Mouse (Mus musculus): Measurements from ENCODE around the gene Gnptg.
"Not testable (repeated sequence)": the region's sequence is repeated elsewhere in the genome, so short reads cannot be mapped to it uniquely, and the experiment has no call there.

The Gnptg gene

GRCm38 (mm10) chr17:25243131-25243780 is 3.3 kb upstream of the Gnptg start:
- DNase-seq (ENCODE audit: low read depth, low spot score) = no peak

- DNase-seq (ENCODE audit: low read depth, low spot score) = no peak
Observed at GRCm38 (mm10) chr17:25235635-25236034, 4.3 kb downstream of the Gnptg start.

GRCm38 (mm10) chr17:25231621-25232020 is 8.3 kb downstream of the Gnptg start:
- not testable (repeated sequence) for DNase-seq (ENCODE audit: low read depth, low spot score)

- no peak for DNase-seq (ENCODE audit: low read depth, low spot score)
Observed at GRCm38 (mm10) chr17:25230700-25231099, 9.2 kb downstream of the Gnptg start.

GRCm38 (mm10) chr17:25230014-25230655 is 9.8 kb downstream of the Gnptg start:
- DNase-seq (ENCODE audit: low read depth, low spot score) = not testable (repeated sequence)

GRCm38 (mm10) chr17:25227991-25228390 is 11.9 kb downstream of the Gnptg start:
- no peak for DNase-seq (ENCODE audit: low read depth, low spot score)

GRCm38 (mm10) chr17:25225659-25226058 is 14.3 kb downstream of the Gnptg start:
- DNase-seq (ENCODE audit: low read depth, low spot score) = no peak

GRCm38 (mm10) chr17:25224586-25225222 is 15.2 kb downstream of the Gnptg start:
- DNase-seq (ENCODE audit: low read depth, low spot score) = no peak

GRCm38 (mm10) chr17:25222951-25223601 is 16.8 kb downstream of the Gnptg start:
- no peak for DNase-seq (ENCODE audit: low read depth, low spot score)

- DNase-seq (ENCODE audit: low read depth, low spot score) = not testable (repeated sequence)
Observed at GRCm38 (mm10) chr17:25222504-25222940, 17.4 kb downstream of the Gnptg start.

GRCm38 (mm10) chr17:25221821-25222503 is 18.0 kb downstream of the Gnptg start:
- DNase-seq (ENCODE audit: low read depth, low spot score) = no peak

GRCm38 (mm10) chr17:25220746-25221145 is 19.2 kb downstream of the Gnptg start:
- DNase-seq (ENCODE audit: low read depth, low spot score) = no peak

GRCm38 (mm10) chr17:25219492-25220295 is 20.2 kb downstream of the Gnptg start:
- no peak for DNase-seq (ENCODE audit: low read depth, low spot score)

- DNase-seq (ENCODE audit: low read depth, low spot score) = no peak
Observed at GRCm38 (mm10) chr17:25218967-25219366, 21.0 kb downstream of the Gnptg start.

GRCm38 (mm10) chr17:25215431-25215830 is 24.5 kb downstream of the Gnptg start:
- no peak for DNase-seq (ENCODE audit: low read depth, low spot score)

GRCm38 (mm10) chr17:25211705-25212104 is 28.2 kb downstream of the Gnptg start:
- no peak for DNase-seq (ENCODE audit: low read depth, low spot score)

- no peak for DNase-seq (ENCODE audit: low read depth, low spot score)
Observed at GRCm38 (mm10) chr17:25210680-25211466, 29.1 kb downstream of the Gnptg start.

- DNase-seq (ENCODE audit: low read depth, low spot score) = no peak
Observed at GRCm38 (mm10) chr17:25210006-25210405, 29.9 kb downstream of the Gnptg start.

GRCm38 (mm10) chr17:25202401-25202800 is 37.5 kb downstream of the Gnptg start:
- no peak for DNase-seq (ENCODE audit: low read depth, low spot score)

GRCm38 (mm10) chr17:25189091-25189490 is 50.8 kb downstream of the Gnptg start:
- no peak for DNase-seq (ENCODE audit: low read depth, low spot score)

Data from WW6 (cell line).